Mouse (Mus musculus) erythroid progenitor cell, adult 5-6 weeks (primary cell): ENCODE measurements around the gene Arid4b. TPM values are rescaled to one million over a fixed set of nuclear protein-coding genes. Genes with fewer than 3 reads are reported as not detected.
"Not testable (repeated sequence)": the region's sequence is repeated elsewhere in the genome, so short reads cannot be mapped to it uniquely, and the experiment has no call there.

ENCODE experiments used
- ATAC-seq: replicated peaks from 2 replicates; pipeline ENCODE4 v1.8.0; 2016; ENCODE audit warnings: moderate number of reproducible peaks, mild to moderate bottlenecking, moderate TSS enrichment, inconsistent platforms; ENCODE audit not compliant: poor library complexity, low FRiP score, severe bottlenecking
- total RNA-seq, 2 experiments: library from RNA; stranded (forward) in 1 of 2; stranded (reverse) in 1 of 2; fragments of 150-400 nt in 1 of 2; fragments of 186-747, 209-891 nt in 1 of 2; gene quantifications; 2 replicates each; pipeline versions ENCODE4 v1.2.3 to v1.2.4; 2015 to 2017; ENCODE audit warnings: low replicate concordance in 2 of 2

The Arid4b gene
- 37.5 and 46.1 TPM in 2 replicates for total RNA-seq (2015; ENCODE audit: low replicate concordance)
- total RNA-seq (2017; ENCODE audit: low replicate concordance): 54.0 and 65.6 TPM in 2 replicates

- ATAC-seq: peak; percentile 94
These were observed at the start of gene Arid4b, which contains the start of gene Ggps1 for GRCm38 (mm10) chr13:14063013-14063941. Arid4b (plus strand) TSS chr13:14063232. Ggps1 (minus strand) TSS chr13:14063488.

- no peak for ATAC-seq
These were observed 49.0 kb upstream of the Arid4b start for GRCm38 (mm10) chr13:14014001-14014400.

GRCm38 (mm10) chr13:14014540-14014939, 48.5 kb upstream of the Arid4b start:
- no peak for ATAC-seq

- ATAC-seq: no peak
These were observed 47.4 kb upstream of the Arid4b start for GRCm38 (mm10) chr13:14015609-14016008.

GRCm38 (mm10) chr13:14018283-14018682, 44.7 kb upstream of the Arid4b start:
- peak; percentile 41; the same call in 1 of the 2 replicates for ATAC-seq

GRCm38 (mm10) chr13:14018852-14019251, 44.2 kb upstream of the Arid4b start:
- ATAC-seq: peak; percentile 74; the same call in 1 of the 2 replicates

GRCm38 (mm10) chr13:14021417-14021816, 41.6 kb upstream of the Arid4b start:
- not testable (repeated sequence) for ATAC-seq

GRCm38 (mm10) chr13:14025554-14025953, 37.5 kb upstream of the Arid4b start:
- no peak for ATAC-seq

- no peak for ATAC-seq
These were observed 36.7 kb upstream of the Arid4b start for GRCm38 (mm10) chr13:14026154-14026820.

- peak; percentile 57 for ATAC-seq
These were observed 29.5 kb upstream of the Arid4b start for GRCm38 (mm10) chr13:14033309-14034072.

GRCm38 (mm10) chr13:14034073-14034348, 29.0 kb upstream of the Arid4b start:
- ATAC-seq: peak; percentile 87

- not testable (repeated sequence) for ATAC-seq
These were observed 27.7 kb upstream of the Arid4b start for GRCm38 (mm10) chr13:14035352-14035751.

- no peak for ATAC-seq
These were observed 27.0 kb upstream of the Arid4b start for GRCm38 (mm10) chr13:14035875-14036630.

- ATAC-seq: no peak
These were observed 24.1 kb upstream of the Arid4b start for GRCm38 (mm10) chr13:14038911-14039291.

- ATAC-seq: peak; percentile 96
These were observed 23.6 kb upstream of the Arid4b start, which contains the start of gene Tbce for GRCm38 (mm10) chr13:14039292-14039965. Tbce (minus strand) TSS chr13:14039638.

- no peak for ATAC-seq
These were observed 22.8 kb upstream of the Arid4b start for GRCm38 (mm10) chr13:14040186-14040585.

GRCm38 (mm10) chr13:14043851-14044250, 19.2 kb upstream of the Arid4b start:
- no peak for ATAC-seq

GRCm38 (mm10) chr13:14044521-14044920, 18.5 kb upstream of the Arid4b start:
- no peak for ATAC-seq

- ATAC-seq: no peak
These were observed 13.2 kb upstream of the Arid4b start for GRCm38 (mm10) chr13:14049878-14050277.
